Mouse (Mus musculus): ENCODE measurements at regions not wholly inside any gene's neighbourhood (a gene's known extent, or its start where the extent isn't known, plus 50 kb on each side); places are given as distances from the start of the nearest gene placed in this dataset.

DNA sequence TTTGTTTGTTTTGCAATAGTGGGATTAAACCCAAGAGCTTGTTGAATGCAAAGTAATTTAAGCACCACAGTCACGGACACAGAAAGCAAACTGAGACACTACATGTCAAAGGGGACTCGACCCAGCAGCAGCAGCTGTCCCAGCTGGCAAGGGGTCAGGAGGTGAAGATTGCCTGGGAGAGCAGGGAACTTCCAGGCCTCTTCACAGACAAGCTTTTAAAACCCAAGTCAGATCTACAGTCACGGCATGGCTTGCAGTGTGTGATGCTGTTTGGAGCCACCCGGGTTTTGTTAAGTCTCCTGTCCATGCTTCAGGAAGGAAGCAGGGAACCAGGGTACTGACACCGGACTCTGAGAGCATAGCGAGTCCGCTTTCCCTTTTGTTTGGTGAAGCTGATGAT lies 125.4 kb downstream of the Cd83 start:
- TF ChIP-seq TAL1 (IDR thresholded peaks at IDR 0.05; ENCODE audit: low read length) (no peak), GATA1 (IDR thresholded peaks at IDR 0.05; ENCODE audit: low read length) (no peak)

Data from erythroblast, embryonic 14.5 days (primary cell).